Mouse (Mus musculus) Patski (cell line): ENCODE data around the gene Flt3. TPM values are rescaled to one million over a fixed set of nuclear protein-coding genes. Genes with fewer than 3 reads are reported as not detected.

Source experiments
- ATAC-seq: fragments of 100-300 bp; one replicate; pipeline ENCODE4 v1.8.0; 2021
- CTCF ChIA-PET: fragments of 350-600 bp; sonication (Branson Sonifier 250); formaldehyde crosslinking; loops from one replicate; lab custom pipeline; 2022; ENCODE audit warnings: inconsistent platforms; lab: Charles Lee
- POLR2A ChIA-PET: fragments of 350-600 bp; sonication (Branson Sonifier 250); formaldehyde crosslinking; loops from one replicate; lab custom pipeline; 2022; ENCODE audit warnings: antibody characterized with exemption, inconsistent platforms; lab: Charles Lee
- DNase-seq: peaks from one replicate; pipeline ENCODE4 v3.0.0-alpha.2; 2011; ENCODE audit warnings: low read depth, low spot score
- H3K27me3 ChIP-seq: fragments of 371-371 bp; one replicate; pipeline ENCODE4 v1.5.1; 2021
- CTCF ChIP-seq: fragments of 100-300 bp; IDR thresholded peaks from one replicate; pipeline ENCODE4 v1.5.1; 2021
- in situ Hi-C: fragments of 300-500 bp; cut with MboI; formaldehyde crosslinking; loops from 3 replicates; pipeline ENCODE4 v1.11.1; 2018; ENCODE audit warnings: low pct_unique_long_range_greater_than_20kb, mixed read lengths
- polyA plus RNA-seq: library from polyadenylated mRNA; unstranded; gene quantifications from one replicate; pipeline ENCODE4 v1.2.3, GENCODE M21; 2021

The Flt3 gene
- polyA plus RNA-seq, 1 experiment from 2014 or later: 0.30 TPM

DNA sequence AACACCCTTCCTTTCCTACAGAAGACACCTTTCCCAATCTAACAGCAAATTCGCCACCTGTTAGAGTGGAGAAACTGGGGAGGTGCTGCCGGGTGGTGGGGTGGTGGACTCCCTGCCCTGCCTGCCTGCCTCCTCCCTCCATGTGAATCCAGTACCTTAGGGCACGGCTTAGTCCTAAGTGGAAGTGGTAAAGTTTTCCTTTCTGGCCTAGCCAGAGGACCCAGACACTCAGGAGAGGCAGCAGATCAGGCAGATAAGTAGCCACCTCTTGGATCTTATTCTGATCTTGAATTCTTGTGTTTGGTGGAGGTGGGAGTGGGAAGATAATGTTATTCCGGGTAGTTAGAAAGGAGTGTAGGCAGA lies 100.3 kb downstream of the Flt3 start:
- in situ Hi-C loops: loop anchor here (5.0 kb wide), 1 partner anchor 73 kb away; no protein-coding TSS in a partner anchor
- peaks cover 32% of the 10 kb centered on the region for H3K27me3 ChIP-seq
- ATAC-seq (no peak), DNase-seq (no peak)
- TF ChIP-seq CTCF: no peak
- ChIA-PET CTCF (interaction anchor here (0.9 to 6.5 kb wide), 8 partner anchors 11 to 395 kb away, joined by 3 to 51 read pairs (median 4); no protein-coding TSS in a partner anchor), POLR2A (no interaction called here)

DNA sequence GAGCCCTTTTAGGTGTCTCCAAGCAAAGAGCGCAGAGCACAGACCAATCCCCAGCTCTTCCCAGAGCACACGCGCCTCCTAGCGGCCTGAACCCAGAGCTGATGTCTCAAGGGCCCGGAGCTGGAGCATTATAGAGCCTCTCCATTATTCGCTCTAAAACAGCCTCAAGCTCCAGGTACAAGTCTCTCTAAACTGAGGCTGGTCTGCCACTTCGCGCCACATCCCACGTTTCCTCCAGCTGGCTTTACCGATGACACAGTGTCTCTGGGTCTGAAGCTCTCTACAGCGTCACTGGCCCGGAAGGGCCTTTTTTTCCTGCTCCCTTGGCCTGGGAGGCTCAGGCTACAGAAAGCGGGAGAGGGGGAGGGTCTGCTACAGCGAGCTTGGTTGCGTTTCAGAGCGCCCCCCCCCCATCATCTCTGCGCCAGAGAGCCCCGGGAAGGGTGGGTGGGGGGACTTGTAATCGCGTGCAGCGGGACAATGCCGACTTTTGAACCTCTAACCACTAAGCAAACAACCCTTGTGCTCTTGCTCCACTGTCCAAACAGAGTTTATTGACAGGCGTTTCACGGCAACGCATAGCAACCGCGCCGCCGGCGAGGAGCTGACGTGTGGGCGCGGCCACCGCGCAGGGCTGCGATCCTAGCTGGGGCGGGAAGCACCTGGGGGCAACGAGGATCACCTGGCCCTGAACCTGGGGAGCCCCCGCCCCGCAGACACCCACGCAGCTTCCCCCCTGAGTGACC lies 100.9 kb downstream of the Flt3 start:
- in situ Hi-C loops: no loop called here
- ChIA-PET CTCF (interaction anchor here (0.9 to 6.5 kb wide), 13 partner anchors 9 to 432 kb away, joined by 3 to 51 read pairs (median 3); partner anchors contain the start of gene Cdx2), POLR2A (no interaction called here)
- no peak for TF ChIP-seq CTCF
- ATAC-seq (peak; percentile 77), DNase-seq (no peak)
- H3K27me3 ChIP-seq: peaks cover 27% of the 10 kb centered on the region

DNA sequence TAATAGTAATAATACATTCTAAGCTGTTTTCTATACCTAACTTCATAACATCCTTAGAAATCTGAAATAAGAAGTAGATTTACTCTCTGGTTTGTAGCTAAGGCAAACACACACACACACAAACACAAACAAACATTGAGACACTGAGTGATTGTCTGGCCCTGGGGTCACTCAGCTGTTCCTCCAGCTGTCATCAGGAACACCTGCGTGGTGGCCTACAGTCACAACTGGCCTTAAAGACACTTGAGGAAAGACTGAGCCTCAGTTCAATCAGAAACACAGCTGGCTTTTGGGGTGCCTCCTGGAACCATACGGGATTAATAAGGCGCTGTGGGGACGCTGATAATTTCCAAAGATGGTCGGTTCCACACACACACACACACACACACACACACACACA lies 103.0 kb downstream of the Flt3 start:
- ATAC-seq (no peak), DNase-seq (no peak)
- in situ Hi-C loops: no loop called here
- ChIA-PET CTCF (interaction anchor here (1.5 to 6.5 kb wide), 4 partner anchors 11 to 334 kb away, joined by 4 to 51 read pairs (median 8); partner anchors contain the start of genes Cdx2 and Mtif3), POLR2A (interaction anchor here (0.6 to 1.2 kb wide), 3 partner anchors 9 to 392 kb away, joined by 3 read pairs; no protein-coding TSS in a partner anchor)
- no peak for TF ChIP-seq CTCF
- peaks cover 8% of the 10 kb centered on the region for H3K27me3 ChIP-seq

DNA sequence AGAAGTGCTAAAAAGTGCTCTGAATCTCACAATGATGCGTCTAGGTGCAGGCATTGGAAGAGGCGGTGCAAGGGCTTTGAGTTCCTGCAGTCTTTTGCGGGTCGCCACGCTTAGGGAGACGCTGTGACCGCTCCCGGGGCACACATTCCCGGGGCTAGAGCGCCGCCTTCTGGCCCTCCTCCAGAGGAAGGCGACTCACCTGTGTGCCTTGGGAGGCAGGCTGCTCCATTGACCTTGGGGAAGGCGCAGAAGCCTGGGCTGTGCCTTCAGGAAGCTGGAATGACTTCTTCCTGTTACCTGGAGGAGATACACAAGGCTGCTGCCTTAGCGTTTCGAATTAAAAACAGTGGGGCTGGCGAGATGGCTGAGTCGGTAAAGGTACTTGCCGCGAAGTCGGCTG lies 106.2 kb downstream of the Flt3 start:
- in situ Hi-C loops: no loop called here
- no peak for ATAC-seq
- peak; percentile 53 for TF ChIP-seq CTCF
- ChIA-PET CTCF (interaction anchor here (0.8 to 2.6 kb wide), 8 partner anchors 12 to 389 kb away, joined by 3 to 9 read pairs (median 3); no protein-coding TSS in a partner anchor), POLR2A (no interaction called here)
- H3K27me3 ChIP-seq: no peaks in the 10 kb centered on the region
- no peak for DNase-seq

DNA sequence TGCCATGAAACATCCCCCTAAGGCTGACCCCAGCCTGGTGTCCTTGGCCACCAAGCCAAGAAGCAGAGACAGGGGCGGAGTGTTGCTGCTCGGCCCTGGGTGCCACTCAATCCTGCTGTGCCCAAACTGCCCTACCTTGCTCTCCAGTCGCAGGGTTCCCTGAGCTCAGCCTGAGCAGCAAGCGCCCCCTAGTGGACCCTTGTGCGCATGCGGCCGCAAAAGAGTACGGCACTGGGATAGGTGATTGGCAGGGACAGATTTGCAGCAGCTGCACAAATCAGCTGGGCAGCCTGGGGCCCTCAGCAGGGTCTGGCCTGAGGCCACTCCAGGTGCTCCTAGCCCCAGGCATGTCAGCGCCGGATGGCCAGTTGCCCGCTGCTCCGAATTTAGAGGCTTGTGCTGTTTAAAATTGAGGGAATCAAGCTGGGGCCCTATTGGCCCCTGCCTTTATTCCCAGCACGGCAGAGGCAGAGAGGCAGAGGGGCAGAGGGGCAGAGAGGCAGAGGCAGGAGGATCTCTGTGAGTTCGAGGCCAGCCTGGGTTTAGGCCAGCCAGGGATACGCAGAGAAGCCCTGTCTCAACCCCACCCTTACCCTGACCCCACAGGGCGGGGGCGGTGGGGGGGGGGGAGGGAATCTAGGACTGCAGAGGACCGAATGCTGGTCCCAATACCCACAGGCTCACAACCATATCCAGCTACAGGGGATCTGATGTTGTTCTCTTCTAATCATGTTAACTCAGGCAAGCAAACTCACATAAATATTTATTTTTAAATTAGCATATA lies 107.0 kb downstream of the Flt3 start:
- DNase-seq: no peak
- no peaks in the 10 kb centered on the region for H3K27me3 ChIP-seq
- ChIA-PET CTCF (interaction anchor here (0.6 to 2.6 kb wide), 13 partner anchors 13 to 388 kb away, joined by 3 to 9 read pairs (median 3); no protein-coding TSS in a partner anchor), POLR2A (interaction anchor here (0.8 to 1.2 kb wide), 3 partner anchors 58 to 386 kb away, joined by 3 read pairs; no protein-coding TSS in a partner anchor)
- in situ Hi-C loops: no loop called here
- ATAC-seq: peak; percentile 90
- peak; percentile 97 for TF ChIP-seq CTCF

DNA sequence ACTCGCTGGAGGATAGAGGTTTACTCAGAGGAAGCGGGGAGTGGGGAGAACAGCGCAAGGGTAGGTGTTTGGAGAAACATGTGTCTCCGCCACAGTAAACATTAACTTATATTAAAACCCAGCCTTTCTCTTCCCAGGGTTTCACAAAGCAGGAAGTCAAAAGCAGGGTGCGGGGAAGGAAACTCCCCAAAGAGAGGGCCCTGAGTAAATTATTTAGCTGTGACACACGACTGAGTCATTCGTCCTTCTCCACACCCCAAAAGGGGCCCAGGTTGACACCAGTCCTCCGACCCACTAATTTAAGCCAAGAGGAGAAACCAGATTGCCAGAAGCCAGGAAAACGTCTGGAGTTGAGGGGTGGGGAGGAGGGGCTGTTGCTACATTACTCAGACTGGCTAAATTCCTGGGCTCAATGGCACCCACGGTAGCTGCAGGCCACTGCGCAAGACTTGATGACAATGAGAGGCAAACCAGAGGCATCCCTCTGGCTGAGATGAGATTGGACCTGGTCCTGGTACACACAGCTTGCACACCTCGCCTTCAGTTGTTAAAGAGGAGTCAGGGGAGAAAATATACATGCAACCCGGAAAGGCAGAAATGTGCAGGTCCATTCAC lies 107.7 kb downstream of the Flt3 start:
- TF ChIP-seq CTCF: no peak
- CTCF ChIA-PET: interaction anchor here (0.6 to 2.6 kb wide), 8 partner anchors 18 to 388 kb away, joined by 3 to 9 read pairs (median 4); no protein-coding TSS in a partner anchor
- POLR2A ChIA-PET: interaction anchor here (0.8 to 1.2 kb wide), 3 partner anchors 57 to 385 kb away, joined by 3 read pairs; no protein-coding TSS in a partner anchor
- DNase-seq (peak; percentile 66), ATAC-seq (peak; percentile 80)
- in situ Hi-C loops: no loop called here
- H3K27me3 ChIP-seq: no peaks in the 10 kb centered on the region

DNA sequence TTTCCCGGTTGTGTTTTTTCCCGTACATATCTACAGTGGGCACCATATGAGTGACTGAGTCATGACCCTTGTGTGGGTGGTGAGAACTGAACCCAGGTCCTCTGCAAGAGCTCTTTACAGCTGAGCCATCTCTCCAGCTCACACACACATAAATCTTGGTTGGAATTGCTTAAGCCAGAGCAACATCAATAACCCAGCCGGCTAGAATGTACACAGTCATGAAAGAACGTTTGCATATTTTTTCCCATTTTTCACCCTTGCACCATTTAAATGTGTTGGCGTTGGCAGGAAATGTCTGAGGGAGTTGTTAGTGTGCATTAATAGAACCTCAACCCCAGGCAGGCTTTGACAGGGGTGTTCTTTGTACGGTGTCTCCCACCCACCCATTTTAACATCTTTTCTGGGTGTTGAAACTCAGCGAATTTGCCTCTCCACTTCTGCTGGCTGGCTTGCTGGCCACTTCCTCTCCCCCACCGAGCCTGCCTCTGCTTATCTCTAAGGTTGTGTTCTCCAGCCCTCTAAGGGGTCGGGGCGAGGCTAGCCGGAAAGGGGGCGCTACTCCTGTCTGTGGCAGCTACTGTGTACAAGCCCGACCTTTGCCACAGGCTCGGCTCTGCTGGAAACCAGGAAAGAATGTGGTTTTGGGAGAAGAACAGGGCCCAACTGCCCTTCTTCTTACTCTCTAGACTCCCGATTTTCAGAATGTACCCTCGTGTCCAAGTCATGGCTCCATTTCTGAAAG lies 108.4 kb downstream of the Flt3 start:
- ATAC-seq (no peak), DNase-seq (no peak)
- ChIA-PET POLR2A (no interaction called here), CTCF (interaction anchor here (2.0 kb wide), 1 partner anchor 18 kb away, joined by 5 read pairs; no protein-coding TSS in a partner anchor)
- no peak for TF ChIP-seq CTCF
- no peaks in the 10 kb centered on the region for H3K27me3 ChIP-seq
- in situ Hi-C loops: no loop called here

DNA sequence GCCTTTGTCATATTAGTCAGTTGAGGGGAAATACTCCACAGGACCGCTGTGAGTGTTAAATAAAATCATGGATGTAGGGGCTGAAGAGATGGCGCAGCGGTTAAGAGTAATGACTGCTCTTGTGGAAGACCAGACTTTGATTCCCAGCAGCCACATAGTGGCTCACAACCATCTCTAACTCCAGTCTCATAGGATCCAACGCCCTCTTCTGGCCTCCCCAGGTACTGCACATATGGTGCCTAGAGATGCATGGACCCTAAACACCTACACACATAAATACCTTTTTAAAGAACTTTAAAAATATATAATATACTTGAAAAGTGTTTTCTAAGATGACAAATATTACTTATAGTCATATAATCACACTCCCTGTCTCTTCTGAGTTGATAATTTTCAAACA lies 115.9 kb downstream of the Flt3 start:
- H3K27me3 ChIP-seq: peaks cover 7% of the 10 kb centered on the region
- ChIA-PET POLR2A (no interaction called here), CTCF (interaction anchor here (1.7 kb wide), 1 partner anchor 13 kb away, joined by 4 read pairs; no protein-coding TSS in a partner anchor)
- TF ChIP-seq CTCF: peak; percentile 45
- ATAC-seq (no peak), DNase-seq (no peak)
- in situ Hi-C loops: no loop called here

Other genes with a start within 250 kb of the Flt3 start
- gene Gsx1, start 211.8 kb downstream of the Flt3 start, polyA plus RNA-seq: not detected
- gene Pdx1, start 130.5 kb downstream of the Flt3 start, polyA plus RNA-seq: not detected
- gene Cdx2, start 93.2 kb downstream of the Flt3 start, polyA plus RNA-seq: 0.13 TPM
- not detected for gene Urad, start 78.0 kb downstream of the Flt3 start, polyA plus RNA-seq
- gene Pan3, start 29.7 kb upstream of the Flt3 start, polyA plus RNA-seq: 62.2 TPM